Mouse (Mus musculus): ENCODE data around the gene Aox1.
"Not testable (repeated sequence)": the region's sequence is repeated elsewhere in the genome, so short reads cannot be mapped to it uniquely, and the experiment has no call there.

Aox1 gene

DNA sequence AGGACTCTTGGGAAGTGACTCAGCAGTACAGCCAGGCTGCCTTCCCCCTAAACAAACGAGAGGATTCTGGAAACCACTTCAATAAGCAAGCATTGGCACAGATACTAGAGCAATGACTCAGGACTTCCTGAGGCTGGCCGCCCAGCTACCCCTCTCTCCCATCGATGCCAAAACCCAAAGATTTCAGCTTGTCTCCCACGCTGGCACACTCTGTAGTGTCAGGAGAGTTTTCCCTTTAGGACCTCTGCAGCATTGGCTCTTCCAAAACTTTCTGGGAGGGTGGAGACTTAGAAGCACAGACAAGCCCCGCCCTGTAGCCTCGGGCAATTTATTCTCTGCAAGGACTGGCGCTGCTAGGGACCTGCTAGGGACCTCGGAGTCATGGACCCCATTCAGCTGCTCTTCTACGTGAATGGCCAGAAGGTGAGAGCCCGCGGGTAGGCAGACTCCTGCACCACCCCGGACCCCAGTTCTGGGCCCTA is at the start of gene Aox1:
TSS of gene Aox1 (plus strand) at position 296 of the 482 bp plus-strand sequence.
- DNase-seq (ENCODE audit: low read depth in 2 of 2, low spot score in 2 of 2) = no peak

DNA sequence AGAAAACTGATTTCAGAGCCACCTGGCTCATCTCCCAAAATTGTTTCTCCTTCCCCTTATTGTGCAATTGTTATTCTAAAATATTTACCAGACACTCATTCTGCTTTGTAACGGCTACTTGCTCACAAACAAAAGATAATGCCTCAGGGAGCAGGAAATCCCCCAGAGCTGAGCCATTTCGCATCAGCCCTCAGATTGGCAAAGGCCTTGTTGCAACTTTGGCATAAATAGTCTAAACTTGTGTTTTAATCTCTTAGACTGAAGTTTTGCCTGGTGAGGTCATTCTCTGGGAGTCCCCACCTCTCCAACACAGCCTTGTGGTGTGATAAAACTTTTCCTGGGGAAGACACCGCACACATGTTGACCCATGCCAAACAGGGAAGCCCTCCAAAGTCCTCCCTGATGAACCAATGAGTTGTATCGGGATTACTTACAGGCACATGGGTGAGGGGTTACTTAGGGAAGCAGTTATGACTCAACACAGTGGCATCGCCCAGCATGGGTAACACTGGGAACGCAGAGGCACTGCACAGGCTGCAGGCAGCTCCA is 40.6 kb upstream of the Aox1 start:
- DNase-seq (ENCODE audit: low read depth in 2 of 2, low spot score in 2 of 2) = no peak

DNA sequence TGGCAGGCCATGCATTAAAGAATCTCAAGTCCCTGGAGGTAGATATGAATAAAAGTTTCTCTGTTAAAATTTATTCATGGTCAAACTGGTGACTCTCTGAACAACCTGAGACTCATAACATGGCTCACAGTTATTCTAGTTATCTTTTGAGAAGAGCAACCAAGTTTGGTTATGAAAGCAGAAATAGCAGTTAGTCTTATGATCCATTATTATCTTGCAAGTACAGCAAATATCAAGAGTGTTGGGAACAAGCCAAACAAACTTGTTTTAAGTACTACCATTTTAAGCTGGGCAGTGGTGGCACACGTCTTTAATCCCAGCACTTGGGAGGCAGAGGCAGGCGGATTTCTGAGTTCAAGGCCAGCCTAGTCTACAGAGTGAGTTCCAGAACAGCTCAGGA is 38.5 kb upstream of the Aox1 start:
- DNase-seq (ENCODE audit: low read depth in 2 of 2, low spot score in 2 of 2) = no peak

DNA sequence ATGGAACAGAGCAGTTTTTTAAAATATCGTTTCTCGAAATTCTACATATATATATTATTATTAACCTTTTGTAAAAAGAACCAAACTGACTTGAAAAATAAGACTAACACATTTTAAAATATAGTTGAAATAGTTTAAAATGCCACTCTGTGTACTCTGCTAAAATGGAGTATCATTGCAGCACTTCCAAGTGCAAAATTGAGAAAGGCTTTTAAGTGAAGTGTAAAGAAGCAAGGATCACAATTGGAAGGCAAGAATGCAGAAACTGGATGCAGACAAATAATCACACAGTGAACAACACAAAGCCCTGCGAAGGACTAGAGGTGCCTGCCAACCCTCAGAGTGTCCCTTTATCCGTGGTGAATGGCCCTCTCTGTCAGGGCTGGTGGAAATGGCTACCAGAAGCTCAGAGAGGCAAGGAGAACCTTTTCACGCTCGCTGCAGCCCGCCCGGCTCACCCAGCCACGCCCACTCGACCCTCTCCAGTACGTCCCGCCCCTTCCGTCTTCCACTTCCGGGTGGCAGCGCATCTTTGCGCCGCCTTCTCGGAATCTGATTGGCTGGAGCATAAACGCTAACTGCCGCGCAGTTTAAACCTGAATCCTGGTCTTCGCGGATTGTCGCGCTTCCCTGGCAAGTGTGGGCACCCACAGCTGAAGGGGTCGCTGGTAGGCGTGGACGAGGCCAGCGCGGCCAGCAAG is 34.1 kb upstream of the Aox1 start, which contains the start of gene Sgo2a:
TSS of gene Sgo2a (plus strand) at position 540 of the 701 bp plus-strand sequence.
- DNase-seq (ENCODE audit: low read depth in 2 of 2, low spot score in 2 of 2) = peak; percentile 80 to 89

DNA sequence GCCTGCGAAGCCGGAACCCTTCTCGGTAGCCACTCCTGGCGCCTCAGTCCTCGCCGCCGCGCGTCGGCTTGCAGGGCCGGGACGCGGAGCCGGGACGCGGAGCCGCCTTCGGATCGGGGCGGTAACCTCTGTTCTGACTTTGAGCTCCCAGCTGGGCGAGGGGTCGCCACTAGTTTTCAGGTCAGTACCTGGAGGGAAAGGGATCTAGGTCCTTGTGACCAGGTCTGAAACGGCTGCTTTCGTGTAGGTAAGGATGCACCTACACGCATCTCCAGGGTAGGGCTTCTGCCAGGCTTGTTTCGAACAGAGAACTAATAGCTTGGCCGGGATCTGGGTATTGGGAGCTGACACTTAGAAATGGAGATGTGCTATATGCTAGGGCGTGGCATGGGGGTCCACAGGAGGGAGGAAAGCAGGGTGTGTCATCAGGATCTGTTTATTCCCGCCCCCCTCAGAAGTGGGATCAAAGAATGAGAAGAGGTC is 33.6 kb upstream of the Aox1 start:
- DNase-seq (ENCODE audit: low read depth in 2 of 2, low spot score in 2 of 2) = no peak

DNA sequence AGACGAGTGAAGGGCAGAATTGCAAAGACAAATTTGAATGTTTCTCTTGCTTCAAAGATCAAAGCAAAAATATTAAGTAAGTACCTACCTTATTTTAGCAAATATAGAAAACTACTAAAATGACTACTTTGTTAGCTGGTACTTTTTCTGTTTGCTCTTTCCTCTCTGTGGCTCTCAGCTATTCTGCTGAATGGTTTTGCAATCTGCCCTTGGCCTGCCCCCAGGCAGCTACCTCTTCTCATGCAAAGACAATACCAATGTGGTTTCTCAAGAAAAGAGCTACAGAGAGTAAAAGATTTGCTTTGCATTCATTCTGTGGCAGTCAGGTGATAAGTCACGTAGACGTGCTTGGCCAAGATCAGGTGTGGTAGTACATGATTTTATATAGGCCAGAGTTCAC is 31.6 kb upstream of the Aox1 start:
- DNase-seq (ENCODE audit: low read depth in 2 of 2, low spot score in 2 of 2) = no peak

DNA sequence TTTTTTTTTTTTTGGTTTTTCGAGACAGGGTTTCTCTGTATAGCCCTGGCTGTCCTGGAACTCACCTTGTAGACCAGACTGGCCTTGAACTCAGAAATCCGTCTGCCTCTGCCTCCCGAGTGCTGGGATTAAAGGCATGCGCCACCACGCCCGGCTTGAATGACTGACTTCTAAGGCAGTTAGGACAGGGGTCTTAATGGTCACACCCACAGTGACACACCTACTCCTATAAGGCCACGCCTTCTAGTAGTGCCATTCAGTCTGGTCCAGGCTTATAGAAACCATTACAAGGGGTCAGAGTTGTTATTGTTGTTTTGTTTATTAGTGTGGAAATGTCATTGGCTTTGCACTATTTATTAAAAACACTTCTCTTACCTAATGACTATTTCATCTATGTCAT is 23.3 kb upstream of the Aox1 start:
- DNase-seq (ENCODE audit: low read depth in 2 of 2, low spot score in 2 of 2) = not testable (repeated sequence)

DNA sequence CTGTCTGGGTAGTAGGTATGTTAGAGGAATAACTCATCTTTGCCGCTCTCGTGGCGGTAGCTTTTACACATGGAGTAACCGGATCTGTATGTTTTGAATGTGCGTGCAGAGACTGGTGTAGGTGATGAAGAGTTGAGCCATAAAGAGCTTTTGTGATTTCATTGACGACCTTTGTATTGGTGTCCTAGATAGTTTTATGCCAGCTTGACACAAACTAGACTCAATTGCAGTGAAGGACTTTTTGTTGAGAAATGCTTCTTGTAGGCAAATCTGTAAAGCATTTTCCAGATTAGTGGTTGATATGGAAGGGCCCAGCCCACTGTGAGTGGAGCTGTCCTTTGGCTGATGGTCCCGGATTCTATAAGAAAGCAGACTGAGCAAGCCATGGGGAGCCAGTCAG is 10.9 kb upstream of the Aox1 start, which contains the start of gene Kctd18:
TSS of gene Kctd18 (minus strand) at position 101 of the 400 bp plus-strand sequence.
- no peak for DNase-seq (ENCODE audit: low read depth in 2 of 2, low spot score in 2 of 2)

DNA sequence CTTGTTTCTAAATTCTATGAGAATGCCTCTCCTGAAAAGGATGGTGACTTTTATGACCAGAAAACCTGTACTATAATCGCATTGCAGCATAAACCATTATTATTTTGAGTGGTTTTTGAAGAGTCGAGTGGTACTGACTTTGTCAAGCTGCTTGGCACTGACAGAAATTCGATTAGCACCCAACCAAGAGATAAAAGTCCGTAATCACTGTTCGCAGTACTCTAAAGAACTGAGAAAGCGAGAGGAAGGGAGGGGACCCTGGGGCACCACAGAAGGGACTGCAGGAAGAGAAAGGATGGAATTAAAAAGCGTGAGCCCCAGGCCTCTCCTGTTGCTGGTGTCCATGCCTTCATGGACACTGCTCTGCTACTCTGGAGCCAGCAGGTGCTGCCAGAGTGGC is 2.0 kb upstream of the Aox1 start:
- DNase-seq (ENCODE audit: low read depth in 2 of 2, low spot score in 2 of 2) = no peak

DNA sequence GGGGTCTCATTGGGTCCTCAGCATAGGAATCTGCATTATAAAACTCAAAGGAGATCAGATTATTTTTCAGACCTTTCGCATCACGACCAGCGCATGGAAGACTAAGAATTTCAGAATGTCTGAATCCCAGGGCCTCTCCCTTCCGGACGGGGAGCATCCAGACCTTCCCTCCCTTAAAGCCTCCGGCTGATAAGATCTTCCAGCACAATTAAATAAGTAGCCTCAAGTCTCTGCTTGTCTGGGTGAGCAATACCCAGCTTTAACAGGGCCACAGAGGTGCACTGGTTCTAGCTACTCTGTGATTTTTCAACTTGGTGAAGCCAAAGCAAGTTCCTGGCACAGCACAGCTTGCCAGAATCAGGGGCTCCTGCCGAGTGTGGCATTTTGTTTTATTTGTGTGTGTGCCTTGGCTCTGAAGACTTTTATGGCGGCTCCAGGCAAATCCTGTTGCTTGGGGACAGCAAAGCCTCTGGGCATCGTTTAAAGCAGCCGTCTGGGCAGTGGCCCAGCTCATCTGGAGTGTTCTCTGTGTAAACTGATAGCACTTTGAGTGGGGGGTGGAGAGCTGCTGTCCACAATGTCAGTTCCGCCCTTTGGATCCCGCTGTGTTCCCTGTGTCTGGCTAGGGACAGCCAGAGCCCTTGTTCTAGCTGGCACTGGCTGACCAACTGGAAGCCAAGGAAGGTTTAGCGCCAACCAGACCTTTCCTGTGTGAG is 583 bp downstream of the Aox1 start:
- DNase-seq (ENCODE audit: low read depth in 2 of 2, low spot score in 2 of 2) = no peak

DNA sequence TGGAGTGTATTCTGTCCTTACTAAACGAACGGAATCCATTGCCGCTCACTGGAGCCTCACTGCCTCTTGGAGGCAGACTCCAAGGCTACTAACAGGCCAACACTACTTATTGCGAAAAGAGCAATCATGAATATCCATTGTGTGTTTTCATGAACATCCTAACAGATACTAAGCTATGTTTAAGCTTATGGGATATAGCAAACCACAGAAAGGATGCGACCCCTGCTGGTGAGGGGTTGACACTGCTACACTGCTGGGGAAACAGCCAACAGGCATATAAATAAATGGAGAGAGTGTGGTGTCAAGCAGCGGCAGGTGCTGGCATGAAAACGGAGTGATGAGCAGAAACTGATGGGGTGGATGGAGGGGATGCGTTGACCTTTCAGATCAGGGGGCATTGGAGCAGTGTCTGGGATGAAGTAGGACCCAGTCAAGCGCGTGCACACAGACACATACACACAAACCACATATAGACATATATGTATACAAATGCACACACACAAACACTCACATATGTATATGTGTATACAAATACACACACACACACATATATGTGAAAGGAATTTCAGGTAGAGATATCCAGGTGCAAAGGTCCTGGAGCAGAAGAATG is 1.5 kb downstream of the Aox1 start:
- peak; percentile 21 to 24 for DNase-seq (ENCODE audit: low read depth in 2 of 2, low spot score in 2 of 2)

DNA sequence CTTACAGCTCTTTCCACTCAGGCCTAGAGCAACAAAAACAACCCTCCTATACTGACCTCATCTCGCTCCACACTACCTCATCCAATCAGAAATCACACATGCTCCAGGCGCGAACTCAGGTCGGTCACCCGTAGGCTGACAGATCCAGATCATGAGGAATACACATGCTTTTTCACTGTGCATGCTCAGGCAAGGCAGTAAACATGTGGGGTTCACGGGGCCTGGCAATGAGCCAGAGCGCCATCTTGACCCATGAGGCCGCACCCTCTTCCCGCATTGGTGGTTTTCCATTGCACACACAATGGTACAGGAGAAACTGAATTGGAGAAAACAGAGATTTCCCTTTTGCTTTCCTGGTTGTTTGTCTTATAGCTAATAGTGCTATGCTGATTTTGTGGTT is 7.6 kb downstream of the Aox1 start:
- DNase-seq (ENCODE audit: low read depth in 2 of 2, low spot score in 2 of 2) = not testable (repeated sequence)

DNA sequence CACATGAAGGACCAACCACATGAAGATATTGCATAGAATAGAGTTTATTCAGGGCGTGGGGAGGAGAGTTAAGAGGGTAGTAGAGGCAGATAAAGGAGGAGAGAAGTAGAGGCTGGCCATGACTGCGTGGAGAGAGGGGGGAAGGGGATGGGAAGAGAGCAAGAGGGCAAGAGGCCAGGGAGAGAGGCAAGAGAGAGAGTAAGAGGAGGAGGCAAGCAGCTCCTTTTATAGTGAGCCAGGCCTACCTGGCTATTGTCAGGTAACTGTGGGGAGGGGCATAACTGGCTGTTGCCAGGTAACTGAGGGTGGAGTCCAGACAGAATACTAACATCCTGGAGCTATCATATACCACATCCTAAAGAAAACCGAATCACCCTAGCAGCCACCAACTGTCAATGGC is 15.3 kb downstream of the Aox1 start:
- DNase-seq (ENCODE audit: low read depth in 2 of 2, low spot score in 2 of 2) = no peak

DNA sequence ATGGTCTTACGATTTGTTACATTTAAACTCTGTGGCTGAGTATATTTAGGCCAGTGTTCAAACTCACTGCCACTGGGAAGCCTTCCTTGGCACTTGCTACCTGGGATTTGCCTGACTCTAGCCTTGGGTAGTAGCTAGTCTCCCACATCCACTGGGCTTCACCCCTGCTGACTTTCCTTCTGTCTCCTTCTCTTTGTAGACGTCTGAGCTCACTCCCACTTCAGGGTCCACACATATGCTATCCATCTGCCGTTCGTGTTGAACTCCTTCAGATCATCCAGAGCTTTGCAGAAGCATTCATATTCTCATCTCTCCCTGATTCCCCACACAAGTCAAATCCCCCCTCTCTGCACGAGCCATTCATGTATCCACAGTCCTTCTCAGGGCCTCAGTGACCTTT is 15.8 kb downstream of the Aox1 start:
- no peak for DNase-seq (ENCODE audit: low read depth in 2 of 2, low spot score in 2 of 2)

DNA sequence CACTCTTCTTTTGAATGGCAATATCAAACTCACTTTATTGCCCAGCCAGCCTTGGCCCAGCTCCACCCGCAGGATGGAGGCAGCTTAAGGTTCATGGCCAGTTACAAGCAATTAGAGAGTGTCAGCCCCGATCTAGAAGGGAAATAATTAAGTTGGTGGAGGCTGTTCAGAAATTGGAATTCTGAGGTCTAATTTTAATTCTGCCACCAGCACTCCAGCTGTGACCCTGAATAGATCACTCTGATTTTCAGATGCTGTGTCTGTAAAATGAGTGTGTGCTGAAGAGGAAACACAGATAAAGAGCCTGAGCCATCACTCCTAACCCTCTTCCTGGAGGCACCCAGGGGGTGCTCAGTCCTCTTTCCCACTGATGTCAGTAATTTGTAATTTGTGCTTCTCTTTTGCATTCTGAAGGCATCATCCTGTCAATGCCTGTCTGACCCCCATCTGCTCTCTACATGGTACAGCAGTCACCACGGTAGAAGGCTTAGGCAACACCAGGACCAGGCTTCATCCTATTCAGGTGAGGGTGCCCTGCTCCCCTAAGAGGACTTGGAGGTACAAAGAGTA is 17.1 kb downstream of the Aox1 start:
- DNase-seq (ENCODE audit: low read depth in 2 of 2, low spot score in 2 of 2) = no peak

DNA sequence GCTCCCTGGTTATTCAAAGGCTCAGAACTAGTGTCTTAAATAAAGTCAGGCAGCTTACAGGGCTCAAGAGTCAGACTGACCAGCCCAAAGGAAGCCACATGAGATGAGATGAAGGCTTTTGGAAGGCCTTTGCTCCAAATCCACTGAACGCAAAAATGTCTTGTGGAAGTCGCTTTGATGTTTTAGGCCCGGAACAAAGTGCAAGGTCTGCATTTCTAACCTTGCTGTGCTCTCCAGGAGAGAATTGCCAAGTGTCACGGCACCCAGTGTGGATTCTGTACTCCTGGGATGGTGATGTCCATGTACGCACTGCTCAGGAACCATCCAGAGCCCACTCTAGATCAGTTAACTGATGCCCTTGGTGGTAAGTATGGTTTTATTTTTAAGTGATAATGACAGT is 19.4 kb downstream of the Aox1 start:
- no peak for DNase-seq (ENCODE audit: low read depth in 2 of 2, low spot score in 2 of 2)

DNA sequence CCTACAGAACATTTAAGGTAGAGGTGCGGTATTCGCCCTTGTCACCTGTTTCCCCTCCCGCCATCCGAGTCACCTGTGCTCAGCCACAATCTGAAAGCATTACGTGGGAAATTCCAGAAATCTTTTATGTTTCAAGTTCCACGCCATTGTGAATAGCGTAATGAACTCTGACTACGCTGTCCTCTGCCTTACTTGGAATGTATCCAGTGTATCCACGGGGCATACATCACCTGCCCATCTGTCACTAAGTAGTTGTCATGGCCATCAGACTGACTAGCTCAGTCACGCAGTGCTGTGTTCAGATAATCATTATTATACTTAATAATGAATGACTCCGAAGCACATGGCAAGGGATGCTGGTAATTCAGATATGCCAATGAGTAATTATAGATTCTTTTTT is 25.9 kb downstream of the Aox1 start:
- no peak for DNase-seq (ENCODE audit: low read depth in 2 of 2, low spot score in 2 of 2)

DNA sequence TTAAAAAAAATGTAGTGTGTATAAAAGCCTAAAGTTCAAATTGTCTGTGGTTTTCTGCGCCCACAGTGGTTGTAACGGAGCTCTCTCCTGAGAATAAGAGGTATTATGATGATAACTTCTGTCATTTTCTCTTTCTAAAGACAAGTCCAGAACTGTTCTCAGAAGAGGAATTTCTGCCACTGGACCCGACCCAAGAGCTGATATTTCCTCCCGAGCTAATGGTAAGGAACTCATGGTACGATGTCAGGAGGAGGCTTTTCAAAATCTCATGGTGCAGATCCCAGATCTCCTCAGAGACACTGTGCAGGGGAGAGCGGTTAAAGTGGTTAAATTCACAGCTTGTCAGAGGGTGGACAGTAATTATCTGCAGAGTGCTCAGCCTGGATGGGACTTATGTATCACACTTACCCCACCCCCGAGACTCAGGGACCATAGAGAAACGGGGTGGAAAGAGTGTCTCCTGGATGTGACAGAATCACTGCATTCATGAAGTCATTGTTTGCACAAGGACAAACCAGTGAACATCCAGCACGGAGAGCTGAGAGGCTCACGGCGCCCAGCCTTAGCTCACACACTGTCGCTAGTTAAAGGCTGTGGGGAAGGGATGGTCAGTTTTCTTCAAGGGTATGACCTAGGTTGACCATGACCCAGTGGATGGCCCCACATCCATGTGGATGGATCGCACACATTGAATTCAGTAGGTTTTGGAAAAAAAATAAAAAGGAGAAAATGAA is 26.5 kb downstream of the Aox1 start:
- DNase-seq (ENCODE audit: low read depth in 2 of 2, low spot score in 2 of 2) = no peak

DNA sequence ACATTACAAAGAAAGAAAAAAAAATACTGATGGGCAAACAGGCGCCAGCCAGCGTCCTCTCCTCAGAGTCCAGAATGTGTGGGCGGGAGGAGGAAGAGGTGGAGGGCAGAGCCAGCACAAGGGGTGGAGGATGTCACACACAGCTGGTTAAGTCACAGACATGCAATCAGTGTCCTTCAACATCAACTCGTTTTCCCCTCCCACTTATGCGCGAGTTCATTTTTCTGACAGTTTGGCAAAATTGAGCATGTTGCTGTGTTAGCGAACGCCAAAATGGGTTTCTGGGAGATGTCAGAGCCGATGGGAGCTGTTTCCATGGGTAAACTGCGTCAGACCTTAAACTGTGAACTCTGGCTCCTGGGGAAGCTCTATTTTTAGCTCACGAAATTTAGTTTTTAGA is 27.2 kb downstream of the Aox1 start:
- no peak for DNase-seq (ENCODE audit: low read depth in 2 of 2, low spot score in 2 of 2)

DNA sequence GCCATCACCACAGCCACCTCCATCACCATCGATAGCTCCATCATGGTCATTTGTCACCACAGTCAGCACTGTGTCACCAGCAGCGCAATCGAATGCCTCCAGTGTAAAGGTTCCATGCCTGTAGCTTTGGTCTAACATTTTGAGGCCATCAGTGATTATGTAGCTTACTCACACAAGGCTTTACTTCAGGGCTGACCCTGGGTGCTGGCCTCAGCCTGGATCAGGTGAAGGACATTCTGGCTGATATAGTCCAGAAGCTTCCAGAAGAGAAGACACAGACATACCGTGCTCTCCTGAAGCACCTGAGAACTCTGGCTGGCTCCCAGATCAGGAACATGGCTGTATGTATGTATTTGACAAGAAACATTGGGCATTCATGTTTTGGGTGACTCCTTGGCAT is 29.1 kb downstream of the Aox1 start:
- DNase-seq (ENCODE audit: low read depth in 2 of 2, low spot score in 2 of 2) = no peak

DNA sequence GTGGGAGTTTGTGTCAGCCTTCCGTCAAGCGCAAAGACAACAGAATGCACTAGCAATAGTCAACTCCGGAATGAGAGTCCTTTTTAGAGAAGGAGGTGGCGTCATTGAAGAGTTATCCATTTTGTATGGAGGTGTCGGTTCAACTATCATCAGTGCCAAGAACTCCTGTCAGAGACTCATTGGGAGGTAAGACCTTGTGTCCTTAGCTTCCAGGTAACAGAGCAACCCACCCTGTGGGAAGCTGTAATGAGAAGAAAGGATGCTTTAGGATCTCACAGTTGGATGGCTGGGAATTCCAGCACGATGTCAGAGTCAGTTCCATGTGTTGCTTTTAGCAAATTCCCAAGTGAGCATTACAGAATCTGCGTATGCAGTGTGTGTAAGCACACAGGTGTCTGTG is 32.4 kb downstream of the Aox1 start:
- no peak for DNase-seq (ENCODE audit: low read depth in 2 of 2, low spot score in 2 of 2)
